Mouse (Mus musculus) neural tube, embryonic 10.5 days (tissue): ENCODE measurements at regions not wholly inside any gene's neighbourhood (a gene's known extent, or its start where the extent isn't known, plus 50 kb on each side); places are given as distances from the start of the nearest gene placed in this dataset.
"Not testable (repeated sequence)": the region's sequence is repeated elsewhere in the genome, so short reads cannot be mapped to it uniquely, and the experiment has no call there.

Experiments
- DNase-seq: peaks from one replicate; pipeline ENCODE4 v3.0.0-alpha.2; 2017; ENCODE audit warnings: low spot score; ENCODE audit errors: extremely low spot score

DNA sequence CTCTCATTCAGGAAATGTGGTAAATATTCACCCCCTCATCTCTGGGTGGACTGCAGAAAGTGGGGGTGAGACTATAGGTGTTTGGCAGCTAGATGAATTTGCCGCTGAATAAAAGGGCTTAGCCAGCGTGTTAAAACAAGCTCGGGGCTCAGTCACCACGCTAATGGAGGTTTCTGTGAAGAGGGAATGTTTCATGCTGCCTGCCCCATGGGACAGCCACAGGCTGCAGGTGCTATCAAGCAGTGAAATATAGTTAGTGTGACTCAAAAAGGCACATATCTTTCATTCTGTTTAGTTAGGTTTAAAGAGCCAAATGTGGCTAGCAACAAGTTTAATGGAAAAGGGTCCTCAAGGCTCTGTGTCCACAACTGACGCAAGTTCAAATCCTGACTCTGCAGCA lies 121.5 kb downstream of the Zfp36l1 start:
- no peak for DNase-seq

DNA sequence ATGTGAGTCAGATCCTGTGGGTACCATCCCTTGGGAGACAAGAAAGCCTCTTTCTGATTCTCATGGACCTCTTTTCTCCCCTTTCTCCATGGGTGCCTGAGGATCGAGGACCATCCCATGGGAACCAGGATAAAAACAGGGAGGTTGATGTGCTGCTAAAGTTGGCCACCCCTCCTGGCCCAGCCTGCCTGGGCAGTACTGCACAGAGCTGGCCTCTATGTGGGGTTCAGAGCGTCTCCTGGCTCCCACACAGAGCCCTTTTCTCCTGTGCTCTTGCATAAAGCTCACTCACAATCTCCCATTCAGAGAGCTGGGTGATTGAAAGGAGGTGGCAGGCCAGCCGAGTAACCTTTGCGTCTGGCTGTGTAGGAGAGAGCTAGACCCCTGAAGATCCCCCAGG lies 122.1 kb downstream of the Zfp36l1 start:
- DNase-seq = no peak

DNA sequence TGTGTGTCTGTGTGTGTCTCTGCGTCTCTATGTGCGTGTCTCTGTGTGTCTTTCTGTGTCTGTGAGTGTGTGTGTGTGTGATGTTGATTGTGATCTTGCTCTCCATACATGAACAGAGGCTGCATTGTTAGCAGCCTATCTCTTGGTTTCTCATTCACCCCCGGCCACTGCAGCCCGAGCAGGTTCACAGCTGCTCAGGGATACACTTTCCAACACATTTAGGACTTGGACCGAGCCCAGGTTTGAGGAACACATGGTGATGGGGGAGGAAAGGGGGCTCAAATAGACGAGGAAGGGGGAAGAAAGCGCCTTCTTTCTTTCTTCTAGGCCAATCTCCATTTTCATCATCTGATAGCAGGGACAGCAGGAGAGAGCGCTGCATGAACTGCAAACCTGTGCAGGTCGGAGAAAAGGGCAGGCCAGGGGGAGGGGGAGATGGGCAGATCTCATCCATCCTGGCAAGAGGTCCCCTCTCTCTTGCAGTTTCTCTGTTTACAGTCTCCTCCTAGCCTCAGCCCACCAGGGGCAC lies 123.2 kb downstream of the Zfp36l1 start:
- DNase-seq = no peak

DNA sequence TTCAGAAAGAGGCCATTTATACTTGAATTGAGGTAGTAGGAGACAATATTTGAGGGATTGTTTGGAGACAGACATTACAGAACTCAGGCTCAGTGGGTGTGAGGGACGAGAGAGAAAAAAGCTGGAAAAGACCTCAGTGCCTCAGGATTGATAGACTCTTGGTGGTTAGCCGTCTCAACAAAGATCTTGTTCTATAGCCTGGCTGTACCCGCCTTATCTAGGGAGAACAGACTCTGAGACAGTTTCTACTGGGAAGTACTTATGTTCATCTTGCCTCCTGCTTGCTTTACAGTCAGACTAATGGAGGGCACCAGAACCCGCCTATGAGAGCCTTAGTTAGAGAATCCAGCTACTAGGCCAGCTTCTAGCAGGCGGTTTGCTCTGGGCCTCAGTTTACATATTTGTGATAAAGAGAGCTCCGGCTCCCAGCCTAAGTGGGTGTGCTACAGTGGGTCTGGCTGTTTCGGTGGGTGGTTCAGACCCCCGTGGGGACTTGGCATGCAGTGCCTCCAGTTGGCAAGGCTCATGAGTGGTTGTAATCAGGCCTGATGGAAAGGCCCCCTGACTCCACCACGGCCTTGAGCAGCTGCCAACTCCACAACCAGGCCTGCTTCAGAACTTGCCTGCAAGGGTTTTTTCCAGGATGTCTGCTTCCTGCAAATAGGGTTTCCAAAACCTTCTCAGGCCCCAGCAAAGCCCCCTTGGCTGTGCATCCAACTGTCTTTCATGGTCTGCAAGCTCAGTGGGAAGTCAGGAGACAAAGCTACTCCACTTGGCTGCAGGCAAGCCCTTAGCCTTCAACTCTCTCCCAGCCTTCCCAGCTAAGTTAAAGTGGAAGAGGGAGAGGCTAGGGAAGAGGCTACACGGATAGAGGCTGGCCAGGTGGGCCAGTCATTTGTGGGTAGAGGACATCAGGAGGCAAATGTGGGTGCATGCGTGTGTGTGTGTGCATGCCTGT lies 124.1 kb downstream of the Zfp36l1 start:
- DNase-seq = no peak

DNA sequence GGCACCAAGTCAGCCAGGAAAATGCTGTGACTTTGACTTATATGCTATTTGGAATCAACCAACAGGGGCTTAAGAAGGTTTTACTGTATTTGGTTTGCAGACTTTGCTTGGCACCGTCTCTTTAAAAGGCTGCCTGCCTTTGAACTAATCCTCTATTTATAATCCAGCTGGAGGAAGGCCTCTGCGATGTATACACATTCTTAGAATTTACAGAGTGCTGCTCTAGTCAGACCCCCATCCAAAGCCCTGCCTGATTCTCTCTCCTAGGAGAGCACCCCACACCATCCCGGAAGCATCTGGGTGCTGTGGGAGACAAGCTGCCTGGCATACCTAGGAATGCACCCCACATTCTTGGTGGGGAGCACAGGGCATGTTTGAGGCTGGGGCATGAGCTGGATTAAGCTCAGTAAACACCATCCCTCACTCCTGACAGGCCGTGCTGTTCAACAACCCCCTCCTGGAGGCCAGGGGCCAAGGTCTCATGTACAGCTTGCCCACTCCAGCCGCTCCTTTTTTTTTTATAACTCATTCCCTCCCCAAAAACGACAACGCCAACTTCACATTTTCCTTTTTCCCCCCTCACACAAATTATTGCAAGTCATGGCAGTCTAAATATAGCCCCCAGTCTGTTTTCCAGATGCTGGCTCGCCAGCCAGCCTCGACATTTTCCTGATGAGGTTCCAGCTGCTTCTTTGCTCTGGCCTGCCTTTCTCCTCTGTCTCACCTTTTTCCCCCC lies 126.4 kb downstream of the Zfp36l1 start:
- DNase-seq = no peak

DNA sequence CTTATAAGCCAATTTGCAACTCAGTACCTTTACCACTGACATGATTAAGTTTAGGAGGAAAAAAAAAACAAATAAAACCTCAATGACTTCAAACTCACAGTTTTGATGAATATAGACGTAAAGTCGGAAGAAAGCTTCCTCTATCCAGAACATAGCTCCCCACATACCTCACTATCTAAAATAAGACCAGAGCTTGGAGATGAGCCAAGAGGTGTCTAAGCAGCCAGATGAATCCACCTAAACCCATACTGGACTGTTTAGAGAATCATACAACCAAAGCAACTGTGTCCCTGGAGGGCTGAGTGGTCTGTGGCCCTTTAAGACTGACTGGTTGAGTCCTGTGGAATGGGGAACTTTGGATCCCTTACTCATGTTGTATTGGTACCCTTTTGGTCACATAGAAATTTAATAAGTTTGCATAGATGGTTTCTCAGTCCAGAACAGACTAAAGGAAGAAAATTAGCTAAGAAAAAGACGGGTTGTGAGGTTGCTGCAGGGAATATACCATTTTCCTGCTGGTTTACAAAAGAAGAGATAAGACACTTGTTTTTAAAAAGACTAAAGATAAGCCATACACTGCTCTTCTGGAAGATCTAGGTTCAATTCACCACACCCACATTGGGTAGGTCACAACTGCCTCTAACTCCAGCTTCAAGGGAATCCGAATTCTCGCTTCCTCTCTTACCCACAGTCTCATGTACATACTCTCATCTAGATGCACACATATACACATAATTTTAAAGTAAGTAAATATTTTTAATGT lies 127.6 kb downstream of the Zfp36l1 start:
- no peak for DNase-seq

DNA sequence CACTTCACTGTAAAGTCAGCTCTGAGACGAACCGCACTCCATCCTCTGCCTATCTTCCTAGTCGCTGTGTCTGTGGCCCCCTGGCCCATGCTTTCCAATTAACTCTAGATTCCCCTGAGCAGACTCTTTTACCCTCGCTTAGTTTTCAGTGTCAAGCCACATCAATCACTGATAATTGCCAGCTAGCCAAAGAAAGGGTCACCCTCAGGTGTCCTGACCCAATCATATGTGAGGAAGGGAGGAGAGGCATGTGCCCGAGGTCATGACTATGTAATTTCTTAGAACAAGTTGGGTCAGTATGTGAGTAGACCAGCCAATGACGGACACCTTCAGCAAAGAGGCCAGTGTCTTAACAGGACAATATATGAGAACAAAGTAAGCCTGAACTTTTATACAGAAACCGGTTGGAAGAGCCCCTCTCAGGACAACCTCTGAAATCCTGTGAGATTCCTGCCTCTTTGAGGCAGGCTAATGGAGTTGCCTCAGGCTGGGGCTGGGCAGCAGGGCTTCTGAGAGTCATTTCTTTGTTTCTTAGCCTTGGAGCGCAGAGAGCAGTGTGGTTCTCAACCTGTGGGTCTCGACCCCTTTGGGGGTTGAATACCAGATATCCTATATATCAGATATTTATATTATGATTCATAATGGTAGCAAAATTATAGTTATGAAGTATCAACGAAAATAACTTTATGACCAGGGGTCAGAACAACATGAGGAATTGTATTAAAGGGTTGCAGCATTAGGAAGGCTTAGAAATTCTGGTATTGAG lies 128.6 kb downstream of the Zfp36l1 start:
- DNase-seq = no peak

DNA sequence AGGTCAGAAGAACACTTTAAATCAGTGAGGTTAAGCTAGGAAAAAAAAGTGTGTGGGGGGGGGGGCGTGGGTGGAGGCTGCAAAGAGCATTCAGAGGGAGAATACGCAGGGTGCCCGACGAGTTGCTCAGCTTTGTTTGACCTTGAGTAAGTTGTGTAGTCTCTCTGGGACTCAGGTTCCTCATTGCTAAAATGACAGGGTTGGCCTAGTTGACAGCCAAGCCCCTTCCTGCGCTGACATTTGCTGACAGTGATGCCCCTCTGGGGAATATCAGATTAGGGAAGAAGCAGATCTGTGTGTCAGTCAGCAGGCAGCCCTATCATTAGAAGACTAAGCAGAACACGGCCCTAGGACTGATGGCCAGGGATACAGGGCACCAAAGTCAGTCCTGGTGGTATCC lies 129.6 kb downstream of the Zfp36l1 start:
- DNase-seq = no peak

DNA sequence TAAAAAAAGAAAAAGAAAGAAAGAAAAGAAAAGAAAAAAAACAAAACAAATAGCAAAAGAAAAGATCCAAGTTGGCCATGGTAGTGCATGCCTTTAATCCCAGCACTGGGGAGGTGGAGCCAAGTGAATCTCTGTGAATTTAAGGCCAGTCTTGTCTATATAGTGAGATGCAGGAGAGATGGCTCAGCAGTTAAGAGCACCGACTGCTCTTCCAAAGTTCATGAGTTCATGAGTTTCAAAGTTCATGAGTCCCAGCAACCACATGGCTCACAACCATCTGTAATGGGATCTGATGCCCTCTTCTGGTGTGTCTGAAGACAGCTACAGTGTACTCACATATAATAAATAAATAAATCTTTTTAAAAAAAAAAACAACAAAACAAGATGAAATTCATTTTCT lies 130.3 kb downstream of the Zfp36l1 start:
- DNase-seq = not testable (repeated sequence)

DNA sequence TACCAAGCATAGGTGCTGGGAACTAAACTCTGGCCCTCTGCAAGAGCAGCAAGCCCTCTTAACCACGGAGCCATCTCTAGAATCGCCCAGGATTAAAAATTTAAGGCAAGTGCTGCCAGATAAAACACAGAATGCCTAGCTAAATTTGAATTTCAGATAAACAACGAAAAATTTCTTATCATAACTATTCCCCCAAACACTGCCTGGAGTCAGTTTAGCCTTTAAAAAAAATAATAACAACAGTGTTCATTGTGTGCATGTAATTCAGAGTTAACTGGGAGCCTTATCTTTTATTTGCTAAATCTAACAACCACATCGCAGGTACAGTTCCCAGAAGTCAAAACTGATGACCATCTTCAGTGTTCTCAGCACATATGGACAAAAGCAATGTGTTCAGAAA lies 132.1 kb downstream of the Zfp36l1 start:
- DNase-seq = no peak

DNA sequence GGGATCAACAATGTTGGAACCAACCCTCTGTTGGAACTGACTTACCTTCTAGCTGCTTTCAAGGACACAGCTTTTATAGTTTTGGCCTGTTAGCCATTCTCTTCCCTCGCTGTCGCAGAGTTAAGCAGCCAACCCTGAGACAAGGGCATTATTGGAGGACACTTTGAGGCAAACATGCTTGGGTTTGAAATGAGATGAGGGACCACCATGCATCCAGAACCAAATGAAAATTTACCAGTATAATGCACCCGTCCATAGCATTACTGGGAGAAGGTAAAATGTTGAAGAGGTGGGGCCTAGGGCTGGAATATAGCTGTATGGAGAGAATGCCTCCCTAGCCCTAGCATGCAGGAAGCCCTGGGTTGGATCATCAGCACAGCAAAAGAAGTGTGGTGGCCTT lies 135.7 kb downstream of the Zfp36l1 start:
- no peak for DNase-seq

DNA sequence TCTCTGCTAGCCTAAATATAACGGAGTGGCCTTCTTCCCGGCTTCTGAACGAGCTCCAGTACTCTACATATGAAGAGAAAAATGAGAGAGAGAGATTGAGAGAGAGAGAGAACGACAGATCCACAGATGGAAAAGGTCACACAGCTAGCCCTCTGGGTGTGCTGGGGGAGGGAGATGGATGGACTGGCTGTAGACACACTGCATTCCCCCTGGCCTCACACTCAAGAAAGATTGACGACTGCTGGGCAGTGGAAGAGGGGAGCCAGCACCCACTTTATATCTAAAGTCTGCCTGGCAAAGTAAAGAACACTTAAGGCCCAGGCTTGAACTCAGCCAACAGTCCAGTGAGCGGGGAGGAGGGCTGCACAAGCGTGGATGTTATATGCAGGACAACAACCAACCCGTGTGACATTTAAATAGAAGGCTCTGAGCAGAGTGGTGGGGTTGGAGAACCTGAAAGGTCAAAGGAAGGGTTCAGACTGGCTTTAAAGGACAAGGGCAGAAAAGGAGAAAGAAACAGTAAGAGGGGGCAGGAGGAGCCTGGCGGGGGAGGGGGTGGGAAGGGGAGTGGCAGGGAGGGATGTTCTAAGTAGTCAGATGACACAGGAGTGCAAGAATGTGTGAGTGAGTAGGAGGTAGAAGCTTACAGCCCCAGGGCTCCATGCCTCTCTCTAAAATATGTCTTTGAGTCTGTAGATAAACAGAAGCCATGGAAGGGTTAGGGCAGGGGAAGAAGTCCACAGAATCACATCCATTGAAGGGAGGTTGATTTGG lies 137.2 kb downstream of the Zfp36l1 start:
- no peak for DNase-seq

DNA sequence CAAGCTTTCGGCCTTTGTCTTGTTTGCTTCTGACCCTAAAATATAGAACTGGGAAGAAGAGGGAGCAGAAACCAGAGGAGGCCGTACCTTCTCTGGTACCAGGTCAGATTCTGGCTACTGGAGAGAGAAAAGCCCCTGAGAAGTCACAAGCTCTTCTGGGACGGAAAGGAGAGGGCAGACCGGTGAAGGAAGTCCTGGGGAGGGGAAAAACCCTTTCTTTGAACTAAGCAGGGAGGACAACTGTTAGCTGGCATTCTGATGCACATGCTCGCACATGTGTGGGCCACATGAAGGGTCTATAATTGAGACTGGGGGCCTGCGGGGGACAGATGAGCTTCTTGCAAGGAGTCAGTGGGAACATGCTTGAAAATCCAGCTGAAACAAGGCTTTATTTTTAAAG lies 137.8 kb downstream of the Zfp36l1 start:
- peak; percentile 48 for DNase-seq

DNA sequence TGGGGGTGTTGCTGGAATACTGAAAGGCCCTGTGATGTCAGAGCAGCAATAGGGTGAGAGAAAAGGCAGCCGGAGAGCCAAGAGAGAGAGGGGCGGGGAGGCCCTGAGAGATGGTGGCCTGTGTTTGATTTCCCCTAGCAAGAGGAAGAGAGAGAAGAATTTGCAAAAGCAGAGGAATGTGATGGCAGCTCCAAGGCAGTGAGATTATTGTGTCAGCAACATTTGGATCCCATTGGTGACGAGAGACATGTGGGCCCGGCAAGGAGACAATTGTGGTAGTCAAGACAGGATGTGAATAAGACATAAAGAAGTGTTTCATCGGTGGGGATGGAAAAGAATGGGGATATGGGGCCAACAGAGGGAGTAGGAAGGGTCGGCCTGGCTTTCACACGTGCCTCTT lies 138.3 kb downstream of the Zfp36l1 start:
- no peak for DNase-seq

DNA sequence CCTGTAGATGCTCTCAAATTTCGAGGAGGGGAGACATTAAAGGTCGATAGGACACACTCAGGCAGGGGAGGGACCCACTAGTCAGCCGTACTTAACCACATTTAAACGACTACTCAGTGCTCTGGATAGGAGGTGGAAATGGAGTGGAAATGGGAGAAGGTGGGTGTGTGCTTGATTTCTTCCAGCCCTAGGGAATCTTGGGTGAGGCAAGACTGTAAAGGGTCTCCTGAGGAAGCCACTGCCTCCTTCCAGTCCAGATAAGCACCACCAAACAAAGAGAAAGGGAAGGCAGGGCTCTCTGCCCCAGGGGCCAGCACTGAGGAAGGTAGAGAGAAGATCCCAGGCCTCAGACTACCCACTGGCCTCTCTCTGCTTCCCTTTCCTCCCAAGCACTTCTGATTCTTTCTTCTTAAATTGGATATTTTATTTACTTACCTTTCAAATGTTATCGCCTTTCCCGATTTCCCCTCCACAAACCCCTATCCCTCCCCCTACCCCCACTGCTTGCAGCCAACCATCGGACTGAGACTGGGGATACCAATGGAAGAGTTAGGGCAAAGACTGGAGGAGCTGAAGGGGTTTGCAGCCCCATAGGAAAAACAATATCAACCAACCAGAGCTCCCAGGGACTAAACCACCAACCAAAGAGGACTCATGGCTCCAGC lies 139.1 kb downstream of the Zfp36l1 start:
- no peak for DNase-seq

DNA sequence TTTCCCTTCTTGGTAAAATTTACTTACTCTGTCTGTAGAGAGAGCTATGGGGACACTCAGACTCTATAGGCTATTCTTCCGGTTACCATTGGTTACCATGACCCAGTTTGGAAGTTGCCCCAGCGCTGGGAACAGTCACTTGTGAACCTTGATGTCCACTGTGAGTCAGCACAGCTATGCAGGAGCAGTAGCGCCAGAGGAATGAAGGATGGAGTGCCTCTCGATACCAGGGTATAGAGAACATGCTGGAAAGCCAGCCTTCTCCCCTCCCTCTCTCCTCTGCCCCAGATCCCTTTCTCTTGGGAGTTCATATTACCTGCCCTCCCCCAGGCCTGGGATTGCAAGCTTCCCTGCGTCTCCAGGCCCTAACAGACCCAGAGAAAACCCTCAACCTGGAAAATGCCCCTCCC lies 141.8 kb downstream of the Zfp36l1 start:
- no peak for DNase-seq

DNA sequence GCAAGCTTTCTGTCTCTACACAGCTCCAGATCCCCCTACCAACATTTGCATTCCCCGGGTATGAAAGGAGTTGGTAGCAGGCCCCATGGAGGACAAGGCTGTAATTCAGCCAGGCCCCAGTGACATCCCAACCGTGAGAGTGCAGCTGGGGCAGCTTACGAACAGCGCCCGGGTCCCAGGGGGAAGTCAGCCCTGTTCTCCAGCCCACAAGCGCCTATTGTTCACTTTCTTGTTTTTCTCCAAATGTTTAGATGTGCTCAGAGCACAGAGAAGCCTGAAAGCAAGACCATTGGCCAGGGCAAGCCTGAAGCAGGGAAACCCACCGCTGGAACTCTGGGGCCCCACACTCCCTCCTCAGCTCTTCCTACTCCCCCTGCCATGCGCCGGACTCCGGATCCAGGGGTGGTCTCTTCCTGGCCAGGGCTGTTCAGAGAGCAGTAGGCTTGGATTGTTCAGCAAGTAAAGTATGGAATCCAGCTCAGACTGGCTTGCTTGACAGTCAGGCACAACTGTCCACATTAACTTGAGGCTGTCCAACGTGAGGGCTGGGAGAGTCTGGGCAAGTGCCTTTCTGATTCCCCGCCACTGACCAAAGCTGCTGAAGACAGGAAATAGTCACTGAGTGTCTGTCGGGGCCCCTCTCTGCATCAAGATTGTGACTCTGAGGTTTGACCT lies 142.4 kb downstream of the Zfp36l1 start:
- DNase-seq = no peak

DNA sequence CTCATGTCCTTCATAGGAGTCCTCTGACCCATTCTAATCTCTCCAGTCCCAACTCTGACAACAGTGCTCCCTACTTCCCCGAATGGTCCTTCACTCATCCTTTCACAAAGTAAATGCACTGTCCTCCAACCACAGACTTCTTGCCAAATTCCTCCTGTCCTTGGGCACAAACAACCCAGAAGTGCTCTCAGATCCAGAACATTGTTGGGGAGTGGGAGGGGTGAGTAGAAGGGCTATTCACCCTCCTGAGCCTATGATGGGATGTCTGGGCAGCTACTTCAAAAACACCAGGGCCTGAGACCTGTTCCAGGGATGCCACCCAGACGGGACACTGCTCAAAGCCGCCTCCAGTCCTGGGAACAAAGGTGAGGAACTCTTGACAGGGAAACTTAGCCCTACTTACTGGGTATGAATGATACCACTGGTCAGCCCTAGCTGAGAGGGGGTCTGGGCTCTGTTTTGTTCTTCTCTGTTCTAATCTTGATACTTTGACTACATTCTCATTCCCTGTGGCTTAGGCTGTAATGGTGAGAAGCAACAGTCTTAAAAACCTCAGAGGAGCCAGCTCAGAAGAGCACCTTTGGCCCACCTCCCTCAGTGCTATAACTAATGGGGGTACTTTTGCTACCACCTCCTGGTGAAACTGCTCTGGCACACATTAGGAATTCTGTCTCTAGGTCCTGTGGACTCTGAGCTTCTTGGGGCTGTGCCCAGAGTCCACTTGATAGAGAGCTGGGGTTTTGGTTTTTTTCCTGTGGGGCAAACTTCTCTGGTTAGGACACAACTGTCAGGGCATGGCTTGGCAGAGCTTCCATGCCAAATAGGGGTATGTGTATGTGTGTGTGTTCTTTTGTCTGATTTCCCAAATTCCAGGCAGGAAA lies 143.2 kb downstream of the Zfp36l1 start:
- DNase-seq = no peak
